Mouse (Mus musculus): ENCODE data around the gene Trhr2. TPM values are rescaled to one million over a fixed set of nuclear protein-coding genes. Genes with fewer than 3 reads are reported as not detected.

The Trhr2 gene
- not detected for total RNA-seq (2023)

DNA sequence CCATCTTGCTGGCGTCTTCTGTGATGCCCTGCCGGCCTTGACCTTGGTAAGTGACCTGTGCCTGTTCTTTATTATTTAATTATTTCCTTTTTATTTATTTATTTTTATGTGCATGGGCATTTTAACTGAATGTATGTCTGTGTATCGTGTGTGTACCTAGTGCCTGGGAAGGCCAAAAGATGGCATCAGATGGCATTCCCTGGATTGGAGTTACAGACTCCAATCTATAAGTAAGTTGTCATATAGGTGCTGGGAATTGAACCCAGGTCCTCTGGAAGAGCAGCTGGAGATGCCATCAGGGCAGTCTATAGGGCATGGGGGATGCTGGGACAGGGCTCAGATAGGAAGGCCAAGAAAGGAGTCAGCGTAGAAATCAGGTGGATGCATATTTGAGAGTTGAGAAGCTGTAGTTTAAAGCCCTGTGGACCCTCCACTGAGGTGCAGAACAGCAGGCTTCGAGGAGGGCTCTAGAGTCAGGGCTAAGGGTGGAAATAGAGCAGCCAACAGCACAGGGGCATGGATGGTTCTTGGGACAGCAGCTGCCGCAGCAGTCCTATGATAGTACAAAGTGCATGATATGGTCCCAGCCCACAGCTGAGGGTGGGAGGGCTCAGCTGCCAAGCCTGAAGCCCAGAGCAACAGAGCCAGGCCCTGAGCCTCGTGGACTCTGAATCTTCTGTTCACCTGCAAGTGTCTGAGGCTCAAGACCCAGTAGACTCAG lies at the start of gene Trhr2:
Gene Trhr2, minus strand, starts transcription at position 51 of the 721 bp plus-strand sequence.

DNA sequence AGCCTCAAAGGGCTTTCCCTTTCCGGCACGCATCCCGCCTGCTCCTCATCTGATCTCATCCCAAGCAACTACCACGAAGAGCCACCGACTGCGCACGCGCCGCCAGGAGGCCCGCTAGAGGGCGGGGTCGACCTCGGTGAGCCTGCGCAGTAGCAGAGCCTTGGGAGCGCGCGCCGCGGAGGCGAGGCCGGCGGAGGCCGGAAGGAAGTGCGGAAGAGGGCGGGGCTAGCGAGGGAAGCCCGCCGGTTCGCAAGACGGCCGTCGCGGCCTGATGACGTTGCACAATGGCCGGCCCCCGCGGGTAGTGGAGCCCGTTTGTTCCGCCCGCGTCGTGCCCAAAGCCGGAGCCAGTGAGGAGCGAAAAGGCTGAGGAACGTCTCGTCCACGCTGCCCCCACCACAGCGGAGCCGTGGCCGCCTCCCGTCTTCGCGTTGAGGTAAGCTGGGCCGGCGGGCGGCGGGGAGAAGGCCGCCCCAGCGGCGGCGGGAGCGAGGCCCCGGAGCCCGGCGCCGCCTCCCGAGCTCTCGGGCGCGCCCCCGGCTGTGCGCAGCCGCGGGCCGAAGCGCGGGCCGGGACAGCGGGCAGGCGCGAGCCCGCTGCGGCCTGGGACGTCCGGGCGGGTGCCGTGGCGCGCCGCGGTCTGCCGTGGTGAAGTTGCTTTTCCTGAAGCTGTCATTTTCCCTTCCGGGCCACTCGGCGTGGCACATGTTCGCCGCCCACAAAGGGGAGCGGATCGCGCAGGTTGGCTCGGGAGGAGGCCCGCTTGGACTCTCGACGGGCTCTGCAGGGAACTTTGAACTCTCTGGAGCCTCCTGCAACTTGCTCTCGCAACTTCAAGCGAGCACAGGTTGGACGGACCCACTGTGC lies 16.1 kb upstream of the Trhr2 start, which contains the start of gene Zc3h18:
Gene Zc3h18, plus strand, starts transcription at position 245 of the 867 bp plus-strand sequence.

Other genes with a start within 250 kb of the Trhr2 start
- 10 to 100 TPM; 73.7 to 74.3 TPM for gene Zfpm1, start 78.6 kb downstream of the Trhr2 start, total RNA-seq (2023)
- 100 to 1,000 TPM in 1 of 2 experiments, 10 to 100 TPM in 1; 99.5 to 108 TPM for gene Zc3h18, start 15.9 kb upstream of the Trhr2 start, total RNA-seq (2023)
- gene Il17c, start 61.3 kb upstream of the Trhr2 start, total RNA-seq (2023): 1 to 10 TPM in 1 of 2 experiments, not detected in 1; 1.1 TPM
- gene Cyba, start 72.2 kb upstream of the Trhr2 start, total RNA-seq (2023): 100 to 1,000 TPM; 150 to 183 TPM
- gene Mvd, start 82.7 kb upstream of the Trhr2 start, total RNA-seq (2023): 10 to 100 TPM; 12.1 to 14.2 TPM
- gene Snai3, start 100.0 kb upstream of the Trhr2 start, total RNA-seq (2023): 1 to 10 TPM; 6.2 to 6.9 TPM
- 10 to 100 TPM; 91.9 to 98.7 TPM for gene Rnf166, start 115.3 kb upstream of the Trhr2 start, total RNA-seq (2023)
- 10 to 100 TPM; 58.5 to 59.7 TPM for gene Ctu2, start 115.4 kb upstream of the Trhr2 start, total RNA-seq (2023)
- gene Piezo1, start 190.6 kb upstream of the Trhr2 start, total RNA-seq (2023): 10 to 100 TPM; 51.0 TPM
- gene Cdt1, start 207.3 kb upstream of the Trhr2 start, total RNA-seq (2023): 10 to 100 TPM; 72.0 to 78.6 TPM
- 10 to 100 TPM; 78.5 to 82.2 TPM for gene Aprt, start 216.2 kb upstream of the Trhr2 start, total RNA-seq (2023)

All from T-cell, adult 66 days (primary cell).